Mouse (Mus musculus): ENCODE measurements around the gene Plxna2. TPM values are rescaled to one million over a fixed set of nuclear protein-coding genes. Genes with fewer than 3 reads are reported as not detected.

The Plxna2 gene
- polyA plus RNA-seq, 1 experiment from 2014 or later, result 27.9 TPM

DNA sequence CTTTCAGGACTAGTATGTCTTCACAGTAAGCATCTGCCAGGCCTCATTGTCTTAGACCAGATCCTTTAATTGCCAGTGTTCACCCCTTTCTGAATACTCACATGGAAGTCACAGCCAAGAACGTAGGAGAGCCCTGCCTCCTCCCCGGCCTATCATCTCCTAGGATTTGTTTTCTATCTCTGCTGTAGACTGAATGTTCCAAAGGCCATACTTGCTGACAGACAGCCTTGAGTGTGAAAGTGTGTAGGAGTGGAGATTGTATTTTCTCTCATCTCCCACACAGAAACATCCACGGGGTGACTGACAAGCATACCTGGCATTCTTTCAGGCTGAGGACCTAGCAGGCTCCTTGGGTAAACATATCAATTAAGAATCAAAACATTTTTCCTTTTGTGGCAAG lies 177.3 kb downstream of the Plxna2 start:
- WGBS, result 74% methylated on average over 3 of the region's 3 CpGs
- Histone ChIP-seq H3K4me1 (no peaks in the 10 kb centered on the region), H3K4me2 (replicated peaks) (no peak overlapping the region), H3K27ac (no peak overlapping the region), H3K27me3 (no peaks in the 10 kb centered on the region), H3K4me3 (no peak overlapping the region), H3K9ac (no peak overlapping the region), H3K36me3 (peaks cover 79% of the 10 kb centered on the region), H3K9me3 (replicated peaks) (no peaks in the 10 kb centered on the region)
- ATAC-seq (ENCODE audit: low FRiP score), result no peak

DNA sequence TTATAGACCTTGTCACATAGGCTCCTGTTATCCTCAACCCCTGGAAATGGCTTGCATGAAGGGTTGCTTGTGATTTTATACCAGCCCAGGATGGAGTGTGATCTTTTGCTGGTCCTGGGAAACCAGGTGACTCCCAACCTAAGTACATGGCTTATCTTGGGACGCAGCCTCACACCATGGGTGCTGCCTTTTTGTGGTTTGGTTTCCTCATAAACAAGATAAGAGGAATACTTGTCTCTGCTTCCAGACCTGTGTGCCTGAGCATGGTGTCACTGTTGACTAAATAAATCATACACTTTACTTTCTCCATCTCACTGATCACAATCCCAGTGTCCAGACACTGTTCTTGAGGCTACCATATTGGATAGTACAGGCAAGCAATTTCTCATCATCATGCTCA lies 179.8 kb downstream of the Plxna2 start:
- H3K4me2 ChIP-seq (replicated peaks), result no peak overlapping the region
- H3K27me3 ChIP-seq, result no peaks in the 10 kb centered on the region
- H3K9me3 ChIP-seq (replicated peaks), result no peaks in the 10 kb centered on the region
- no peaks in the 10 kb centered on the region; the same call in 1 of the 2 replicates for H3K4me1 ChIP-seq
- no peak for ATAC-seq (ENCODE audit: low FRiP score)
- H3K9ac ChIP-seq, result no peak overlapping the region
- H3K36me3 ChIP-seq, result peaks cover 89% of the 10 kb centered on the region
- no peak overlapping the region for H3K4me3 ChIP-seq
- H3K27ac ChIP-seq, result no peak overlapping the region
- 97% methylated on average over 1 of the region's 1 CpGs for WGBS

DNA sequence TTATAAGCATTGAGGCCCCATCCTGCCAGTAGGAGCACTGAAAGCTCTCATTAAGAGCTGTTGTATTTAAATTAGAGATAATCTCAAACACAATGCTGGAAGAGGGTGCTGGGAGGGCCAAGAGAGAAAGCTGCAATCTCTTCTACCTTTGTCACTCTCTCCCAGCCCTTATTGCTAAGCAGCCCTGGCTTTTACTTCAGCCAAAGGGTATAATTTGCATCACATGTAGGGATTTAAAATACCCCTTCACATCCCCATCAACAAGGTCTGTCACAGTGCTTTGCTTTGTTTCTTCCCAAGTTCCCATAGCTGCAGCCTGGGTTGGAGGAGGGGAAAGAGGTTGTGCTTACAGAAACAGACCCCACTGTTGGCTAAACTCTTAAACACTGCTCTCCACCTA lies 180.5 kb downstream of the Plxna2 start:
- H3K36me3 ChIP-seq, result peaks cover 84% of the 10 kb centered on the region
- ATAC-seq (ENCODE audit: low FRiP score), result no peak

DNA sequence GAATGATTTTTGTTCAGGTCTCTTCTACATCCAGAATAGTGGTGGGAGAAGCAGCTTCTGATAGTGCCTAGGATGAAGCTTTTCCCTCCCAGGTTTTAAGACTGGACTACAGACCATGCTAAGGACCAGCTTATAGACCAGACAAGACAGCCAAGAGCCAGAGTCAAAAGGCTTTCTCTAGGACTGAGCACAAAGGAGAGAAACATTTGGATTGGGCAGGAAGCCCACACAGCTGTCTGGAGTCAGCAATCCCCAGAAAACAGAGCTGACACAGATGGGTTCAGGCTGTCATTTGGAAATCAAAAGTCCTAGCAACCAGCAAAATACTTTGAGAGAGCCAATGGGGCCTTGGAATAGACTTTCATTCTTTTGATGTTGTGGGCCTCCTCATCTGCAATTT lies 190.2 kb downstream of the Plxna2 start:
- no peak overlapping the region for H3K27ac ChIP-seq
- H3K27me3 ChIP-seq, result no peaks in the 10 kb centered on the region
- no peaks in the 10 kb centered on the region for H3K9me3 ChIP-seq (replicated peaks)
- peaks cover 84% of the 10 kb centered on the region for H3K36me3 ChIP-seq
- no peaks in the 10 kb centered on the region for H3K4me1 ChIP-seq
- no peak overlapping the region for H3K4me2 ChIP-seq (replicated peaks)
- H3K9ac ChIP-seq, result no peak overlapping the region
- no peak overlapping the region for H3K4me3 ChIP-seq
- ATAC-seq (ENCODE audit: low FRiP score), result no peak

More for the DNA sequence above, 180.5 kb downstream of the Plxna2 start:
- Histone ChIP-seq H3K27ac (no peak overlapping the region), H3K4me2 (replicated peaks) (no peak overlapping the region), H3K27me3 (no peaks in the 10 kb centered on the region), H3K9ac (no peak overlapping the region), H3K9me3 (replicated peaks) (no peaks in the 10 kb centered on the region), H3K4me1 (no peaks in the 10 kb centered on the region; the same call in 1 of the 2 replicates), H3K4me3 (no peak overlapping the region)

DNA sequence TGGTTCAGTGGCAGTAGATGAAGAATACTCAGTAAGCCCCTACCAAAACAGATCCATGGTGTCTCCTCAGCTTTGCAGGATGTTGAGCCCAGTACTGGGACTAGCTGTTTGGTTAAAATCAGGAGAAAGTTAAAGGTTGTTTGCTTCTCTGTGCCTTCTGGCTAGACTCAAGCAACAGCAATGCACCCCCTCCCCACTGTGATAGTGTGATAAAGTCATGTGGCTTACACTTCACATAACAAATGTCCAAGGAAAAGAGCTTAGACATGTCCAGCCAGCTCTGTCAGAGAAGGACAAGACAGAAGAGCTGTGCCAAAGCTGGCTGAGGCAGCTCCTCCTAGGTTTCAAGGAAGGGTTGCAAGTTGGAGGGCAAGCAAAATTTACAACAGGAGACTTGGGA lies 190.7 kb downstream of the Plxna2 start:
- Histone ChIP-seq H3K9me3 (replicated peaks) (no peaks in the 10 kb centered on the region), H3K36me3 (peaks cover 86% of the 10 kb centered on the region)

DNA sequence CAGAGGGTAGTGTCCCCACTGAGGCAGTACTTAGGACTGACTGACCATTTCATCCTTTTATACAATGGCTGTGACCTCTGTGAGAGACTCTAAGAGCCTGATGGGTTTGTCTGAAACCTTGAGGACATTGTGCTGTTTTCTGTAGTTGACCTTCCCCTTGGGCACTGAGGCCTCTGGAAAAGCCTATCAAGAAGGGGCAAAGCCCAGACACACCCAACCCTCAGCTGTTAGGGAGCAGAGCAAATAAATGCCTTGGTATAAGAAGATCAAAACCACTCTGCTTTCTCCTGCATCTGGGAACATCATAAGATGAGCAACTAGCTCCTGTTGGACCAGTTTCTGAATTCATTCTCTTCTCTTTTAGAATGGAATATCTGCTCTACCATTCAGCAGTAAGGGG lies 191.6 kb downstream of the Plxna2 start:
- Histone ChIP-seq H3K9me3 (replicated peaks) (no peaks in the 10 kb centered on the region), H3K4me3 (no peak overlapping the region), H3K27me3 (no peaks in the 10 kb centered on the region), H3K36me3 (peaks cover 89% of the 10 kb centered on the region), H3K27ac (no peak overlapping the region), H3K4me2 (replicated peaks) (no peak overlapping the region), H3K9ac (no peak overlapping the region), H3K4me1 (no peaks in the 10 kb centered on the region)
- ATAC-seq (ENCODE audit: low FRiP score), result no peak

More for the DNA sequence above, 190.7 kb downstream of the Plxna2 start:
- Histone ChIP-seq H3K27me3 (no peaks in the 10 kb centered on the region), H3K4me3 (no peak overlapping the region), H3K27ac (no peak overlapping the region), H3K4me2 (replicated peaks) (no peak overlapping the region), H3K9ac (no peak overlapping the region), H3K4me1 (no peaks in the 10 kb centered on the region)
- no peak for ATAC-seq (ENCODE audit: low FRiP score)

DNA sequence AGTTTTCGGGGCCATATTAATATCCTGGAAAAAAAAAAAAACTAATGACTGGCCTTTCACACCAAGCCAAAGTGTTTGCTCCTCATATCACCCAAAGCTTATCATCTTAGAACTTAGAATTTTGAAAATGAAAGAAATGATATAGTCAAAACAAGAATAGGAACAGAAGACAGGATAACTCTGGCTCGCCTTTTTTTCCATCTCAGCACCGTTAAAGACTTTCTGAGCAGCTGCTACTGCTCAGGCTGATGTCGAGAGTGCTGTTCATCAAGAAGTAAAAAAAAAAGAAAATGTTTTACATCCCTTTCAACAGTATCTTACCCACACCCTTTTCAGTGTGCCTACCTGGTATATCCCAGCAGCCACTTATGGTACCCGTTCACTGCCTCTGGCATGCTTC lies 196.2 kb downstream of the Plxna2 start:
- Histone ChIP-seq H3K4me3 (no peak overlapping the region), H3K36me3 (peaks cover 49% of the 10 kb centered on the region), H3K27ac (no peak overlapping the region), H3K27me3 (no peaks in the 10 kb centered on the region), H3K4me2 (replicated peaks) (no peak overlapping the region), H3K4me1 (no peaks in the 10 kb centered on the region), H3K9ac (no peak overlapping the region), H3K9me3 (replicated peaks) (no peaks in the 10 kb centered on the region)
- no peak for ATAC-seq (ENCODE audit: low FRiP score)
- 93% methylated on average over 5 of the region's 5 CpGs for WGBS

DNA sequence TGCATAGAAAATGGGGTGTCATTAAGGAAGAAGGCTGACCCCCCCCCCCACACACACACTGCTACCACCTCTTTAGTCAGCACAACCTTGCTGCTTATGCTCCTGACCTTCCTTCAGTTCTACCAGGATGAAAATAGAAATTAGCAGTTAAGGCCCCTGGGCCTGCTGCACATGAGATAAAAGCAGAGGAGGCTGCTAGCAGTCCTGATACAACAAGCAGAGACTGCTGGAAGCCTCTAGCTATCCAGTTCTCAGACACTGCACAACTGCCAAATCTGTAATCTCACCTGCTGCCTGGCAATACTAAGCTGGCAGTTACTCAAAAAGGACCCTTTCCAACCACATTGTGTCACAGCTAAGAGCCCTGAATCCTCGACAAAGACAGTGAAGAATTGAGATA lies 197.5 kb downstream of the Plxna2 start:
- Histone ChIP-seq H3K27me3 (no peaks in the 10 kb centered on the region), H3K4me1 (no peaks in the 10 kb centered on the region), H3K27ac (no peak overlapping the region), H3K4me3 (no peak overlapping the region), H3K36me3 (peaks cover 36% of the 10 kb centered on the region), H3K9ac (no peak overlapping the region), H3K4me2 (replicated peaks) (no peak overlapping the region), H3K9me3 (replicated peaks) (no peaks in the 10 kb centered on the region)
- WGBS, result 68% methylated on average over 1 of the region's 1 CpGs
- no peak for ATAC-seq (ENCODE audit: low FRiP score)

DNA sequence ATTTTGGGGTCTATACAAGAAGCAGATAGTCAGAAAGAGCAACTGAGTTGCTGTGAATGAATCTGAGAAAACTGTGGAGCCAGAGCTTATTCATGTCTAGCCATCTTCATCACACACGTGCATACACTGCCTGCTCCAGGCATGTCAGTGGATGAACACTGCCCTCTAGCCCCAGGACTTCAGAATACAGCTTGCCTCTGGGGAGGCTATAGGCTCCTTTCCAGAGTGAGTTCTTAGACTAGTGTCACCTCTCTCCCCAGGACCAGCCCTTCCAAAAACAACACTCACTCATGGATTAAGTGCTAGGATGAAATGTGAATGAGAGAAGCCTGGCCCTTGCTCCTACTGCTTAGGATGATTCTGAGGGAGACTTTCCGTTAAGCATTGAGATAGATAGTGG lies 198.9 kb downstream of the Plxna2 start:
- Histone ChIP-seq H3K4me3 (no peak overlapping the region), H3K27ac (no peak overlapping the region), H3K9me3 (replicated peaks) (no peaks in the 10 kb centered on the region), H3K9ac (no peak overlapping the region), H3K4me2 (replicated peaks) (no peak overlapping the region), H3K36me3 (peaks cover 23% of the 10 kb centered on the region), H3K27me3 (no peaks in the 10 kb centered on the region), H3K4me1 (no peaks in the 10 kb centered on the region)
- ATAC-seq (ENCODE audit: low FRiP score), result peak; percentile 85
- WGBS, result 31% methylated on average over 2 of the region's 2 CpGs

DNA sequence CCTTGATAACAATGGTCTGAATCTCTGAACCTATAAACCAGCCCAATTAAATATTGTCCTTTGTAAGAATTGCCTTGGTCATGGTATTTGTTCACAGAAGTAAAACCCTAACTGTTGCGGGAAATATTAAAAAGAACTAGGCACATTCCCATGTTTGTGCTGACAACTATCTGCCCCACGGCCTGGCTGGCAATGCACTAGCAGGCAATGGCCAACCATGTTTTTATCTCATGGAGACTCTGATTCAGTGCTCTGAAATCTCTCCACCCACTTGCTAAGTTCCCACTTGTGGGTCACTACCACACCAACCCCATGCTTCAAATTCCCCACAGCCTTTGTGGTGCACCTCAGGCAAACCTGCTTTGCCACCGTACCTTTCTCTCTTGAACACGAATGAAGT lies 202.9 kb downstream of the Plxna2 start:
- Histone ChIP-seq H3K4me1 (no peaks in the 10 kb centered on the region), H3K4me3 (no peak overlapping the region), H3K9ac (no peak overlapping the region), H3K9me3 (replicated peaks) (no peaks in the 10 kb centered on the region), H3K36me3 (no peaks in the 10 kb centered on the region), H3K4me2 (replicated peaks) (no peak overlapping the region), H3K27ac (no peak overlapping the region), H3K27me3 (no peaks in the 10 kb centered on the region)
- 87% methylated on average over 4 of the region's 4 CpGs for WGBS
- ATAC-seq (ENCODE audit: low FRiP score), result no peak

DNA sequence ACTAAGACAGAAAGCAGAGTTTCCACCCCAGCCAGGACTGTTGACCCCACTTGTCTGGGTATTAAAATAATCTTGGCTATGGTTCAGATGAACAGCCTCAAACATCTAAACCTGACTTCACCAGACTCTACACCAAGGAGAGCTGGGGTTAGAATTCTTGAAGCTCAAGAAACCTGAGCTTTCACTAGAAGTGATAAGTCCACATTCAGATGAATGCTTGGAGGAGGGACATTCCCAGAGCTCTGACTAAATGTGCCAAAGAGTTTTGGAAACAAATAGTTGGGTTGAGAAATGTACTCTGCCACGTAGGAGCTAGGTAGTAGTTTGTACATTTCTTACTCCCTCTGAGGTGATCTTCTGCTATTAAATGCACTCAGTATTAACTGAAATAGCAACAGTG lies 203.7 kb downstream of the Plxna2 start:
- H3K9ac ChIP-seq, result no peak overlapping the region
- no peaks in the 10 kb centered on the region for H3K4me1 ChIP-seq
- no peak overlapping the region for H3K27ac ChIP-seq
- no peak overlapping the region for H3K4me3 ChIP-seq
- H3K9me3 ChIP-seq (replicated peaks), result no peaks in the 10 kb centered on the region
- WGBS, result 76% methylated on average over 1 of the region's 1 CpGs
- no peak overlapping the region for H3K4me2 ChIP-seq (replicated peaks)
- no peaks in the 10 kb centered on the region for H3K36me3 ChIP-seq
- no peaks in the 10 kb centered on the region for H3K27me3 ChIP-seq
- no peak for ATAC-seq (ENCODE audit: low FRiP score)

DNA sequence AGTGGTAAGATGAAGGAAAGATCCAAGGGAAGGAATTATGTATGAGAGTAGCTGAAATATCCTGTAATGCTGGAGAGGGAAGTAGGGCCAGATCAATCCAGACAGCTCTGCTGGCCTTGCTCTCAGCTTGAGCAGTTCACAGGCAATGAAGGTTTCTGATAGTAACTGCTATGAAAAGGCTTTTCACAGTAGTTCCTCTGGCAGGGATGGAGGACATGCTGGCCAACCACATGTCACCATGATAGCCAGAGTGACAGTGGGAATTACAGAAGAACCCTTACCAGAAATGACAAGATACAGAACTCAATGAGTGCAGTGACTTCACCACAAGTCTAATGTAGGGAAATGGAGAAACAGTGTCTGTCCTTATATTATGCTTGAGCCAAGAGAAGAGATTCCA lies 210.3 kb downstream of the Plxna2 start:
- H3K27ac ChIP-seq, result no peak overlapping the region
- no peaks in the 10 kb centered on the region for H3K27me3 ChIP-seq
- H3K36me3 ChIP-seq, result no peaks in the 10 kb centered on the region
- no peak for ATAC-seq (ENCODE audit: low FRiP score)
- H3K9me3 ChIP-seq (replicated peaks), result no peaks in the 10 kb centered on the region
- no peak overlapping the region for H3K9ac ChIP-seq
- no peaks in the 10 kb centered on the region for H3K4me1 ChIP-seq
- H3K4me3 ChIP-seq, result no peak overlapping the region
- H3K4me2 ChIP-seq (replicated peaks), result no peak overlapping the region

DNA sequence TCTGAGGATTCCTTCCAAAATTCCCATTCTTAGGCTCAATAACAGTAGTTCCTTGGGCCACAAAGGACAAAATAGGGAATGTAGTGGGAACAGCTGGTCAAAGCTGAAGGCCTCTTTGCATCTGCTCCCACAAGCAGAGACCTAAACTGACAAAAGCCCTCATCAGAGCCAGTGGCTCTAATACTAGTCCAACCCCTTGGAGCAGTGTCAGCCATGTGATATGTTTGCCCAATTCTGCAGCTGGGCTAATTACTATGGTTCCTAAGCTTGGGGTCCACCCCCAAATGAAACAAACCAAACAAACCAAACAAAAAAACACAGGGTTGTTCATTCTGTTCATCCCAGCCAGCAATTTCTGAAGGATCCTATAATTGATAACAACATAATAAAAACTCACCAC lies 217.2 kb downstream of the Plxna2 start:
- Histone ChIP-seq H3K4me3 (no peak overlapping the region), H3K9ac (no peak overlapping the region), H3K36me3 (no peaks in the 10 kb centered on the region), H3K27ac (no peak overlapping the region), H3K9me3 (replicated peaks) (no peaks in the 10 kb centered on the region), H3K4me2 (replicated peaks) (no peak overlapping the region), H3K27me3 (no peaks in the 10 kb centered on the region), H3K4me1 (no peaks in the 10 kb centered on the region)
- no peak for ATAC-seq (ENCODE audit: low FRiP score)

DNA sequence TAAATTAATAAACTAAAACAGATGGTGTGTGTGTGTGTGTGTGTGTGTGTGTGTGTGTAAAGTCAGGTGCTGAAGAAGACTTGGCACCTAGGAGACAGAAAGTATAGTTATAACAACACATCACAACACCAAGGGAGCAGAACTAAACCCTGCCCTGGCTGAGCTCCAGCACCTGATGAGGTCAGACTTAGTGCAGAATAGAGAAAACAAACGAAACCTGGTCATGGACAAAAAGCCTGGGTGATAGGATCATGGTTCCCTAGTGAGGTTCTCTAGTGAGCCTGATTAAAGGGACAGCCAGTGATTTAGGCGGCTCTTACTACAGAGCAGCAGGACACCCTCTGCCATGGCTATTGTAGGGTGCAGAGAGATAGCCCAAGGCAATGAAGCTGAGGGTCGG lies 218.2 kb downstream of the Plxna2 start:
- no peaks in the 10 kb centered on the region for H3K36me3 ChIP-seq
- WGBS, result 72% methylated on average over 3 of the region's 3 CpGs

More for the DNA sequence above, 218.2 kb downstream of the Plxna2 start:
- Histone ChIP-seq H3K4me2 (replicated peaks) (no peak overlapping the region), H3K4me1 (no peaks in the 10 kb centered on the region), H3K9me3 (replicated peaks) (no peaks in the 10 kb centered on the region), H3K27ac (no peak overlapping the region), H3K27me3 (no peaks in the 10 kb centered on the region), H3K4me3 (no peak overlapping the region), H3K9ac (no peak overlapping the region)
- ATAC-seq (ENCODE audit: low FRiP score), result no peak

Measured in hindbrain, embryonic 12.5 days (tissue).